Mouse (Mus musculus) thymus, adult 18-20 months (tissue): Measurements from ENCODE around the gene Prune1.

Experiments
- DNase-seq, 2 experiments: peaks; one replicate each; pipeline ENCODE4 v3.0.0; 2022; ENCODE audit warnings: mixed read lengths in 2 of 2

The Prune1 gene

DNA sequence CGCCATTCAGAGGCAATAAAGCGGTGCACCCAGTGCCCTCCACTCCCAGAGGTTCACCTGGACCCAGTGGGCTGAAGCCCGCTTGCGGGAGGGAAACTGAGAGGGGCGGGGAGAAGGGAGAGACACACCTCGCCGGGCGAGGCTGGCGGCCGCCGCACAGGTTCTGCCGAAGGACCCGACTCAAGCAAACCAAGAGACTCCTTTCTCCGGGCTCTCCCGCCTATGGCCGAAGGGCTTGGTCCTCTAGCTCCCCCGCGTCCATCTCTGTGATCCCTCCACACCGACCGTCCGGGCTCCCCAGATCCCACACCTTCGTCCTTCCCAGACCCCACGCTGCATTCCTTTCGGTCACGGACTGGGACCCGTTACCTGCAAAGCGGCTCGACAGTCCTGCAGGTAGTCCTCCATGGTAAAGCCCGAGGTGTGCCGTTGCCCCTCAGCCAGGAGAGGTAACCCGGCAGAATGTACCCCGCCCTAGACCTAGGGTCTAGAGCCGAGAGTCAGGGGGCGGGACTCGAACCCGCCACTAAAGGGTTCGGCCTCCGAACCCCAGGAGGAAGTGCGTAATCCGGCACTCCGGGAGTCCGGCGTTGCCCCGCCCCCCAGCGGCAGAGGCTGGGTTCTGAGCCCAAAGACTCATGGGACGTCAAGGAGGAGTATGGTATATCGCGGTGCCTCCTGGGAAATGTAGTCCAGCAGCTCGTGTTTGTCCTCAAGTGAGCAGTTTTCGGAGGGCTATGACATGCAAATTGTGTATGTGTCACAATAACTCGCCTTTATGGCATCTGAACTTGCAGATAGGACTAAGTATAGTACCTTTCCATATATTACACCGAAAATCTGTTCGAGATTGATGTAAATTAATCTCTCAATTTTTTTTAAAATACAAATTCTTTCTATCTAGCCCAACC is at the start of gene Prune1, which contains the start of gene Mindy1:
Prune1 (minus strand) TSS at position 861 of the 911 bp plus-strand sequence.
Mindy1 (plus strand) TSS at position 130 of the 911 bp plus-strand sequence.
- DNase-seq = peak; percentile 98

DNA sequence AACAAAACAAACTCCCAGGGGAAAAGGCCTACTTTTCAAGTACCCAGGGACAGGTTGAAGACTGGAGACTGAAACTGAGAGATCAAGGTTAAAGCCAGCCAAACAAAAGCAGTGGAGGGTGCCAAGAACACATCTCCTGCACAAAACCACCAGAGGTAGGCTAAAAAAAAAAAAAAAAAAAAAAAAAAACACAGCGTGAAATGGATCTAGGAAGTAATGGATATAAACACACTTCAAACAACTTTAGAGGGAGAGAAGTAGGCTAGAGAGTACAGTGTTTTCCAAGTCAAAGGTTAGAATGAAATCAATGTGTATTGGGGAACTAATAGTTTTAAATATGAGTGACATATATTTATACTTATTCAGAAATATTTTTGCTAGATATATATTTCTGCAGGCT is 49.7 kb upstream of the Prune1 start:
- DNase-seq = no peak

DNA sequence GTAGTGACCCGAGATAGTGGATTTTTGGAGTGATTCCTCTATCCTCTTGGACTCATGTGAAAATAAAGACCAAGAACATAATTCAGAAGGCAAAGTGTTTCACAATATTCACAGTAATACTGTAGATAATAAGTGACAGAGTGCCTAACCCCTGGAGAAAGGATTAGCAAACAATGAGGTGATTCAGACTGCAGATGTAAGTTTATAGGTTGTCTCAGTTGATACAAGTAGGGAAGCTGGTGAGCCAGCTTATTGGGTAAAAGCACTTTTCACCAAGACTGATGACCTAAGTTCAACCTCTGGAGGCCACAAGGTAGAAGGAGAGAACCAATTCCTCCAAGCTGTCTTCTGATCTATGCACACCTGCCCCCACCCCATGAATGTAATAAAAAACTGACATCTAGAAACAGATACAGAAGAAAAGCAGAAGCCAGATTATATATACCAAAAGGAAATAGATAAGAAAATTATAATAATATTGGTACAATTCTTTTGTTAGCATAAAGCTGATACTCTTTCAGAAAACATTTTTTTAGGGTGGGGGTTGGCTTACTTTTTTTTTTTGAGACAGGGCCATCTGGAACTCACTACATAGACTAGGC is 47.0 kb upstream of the Prune1 start:
- no peak for DNase-seq

DNA sequence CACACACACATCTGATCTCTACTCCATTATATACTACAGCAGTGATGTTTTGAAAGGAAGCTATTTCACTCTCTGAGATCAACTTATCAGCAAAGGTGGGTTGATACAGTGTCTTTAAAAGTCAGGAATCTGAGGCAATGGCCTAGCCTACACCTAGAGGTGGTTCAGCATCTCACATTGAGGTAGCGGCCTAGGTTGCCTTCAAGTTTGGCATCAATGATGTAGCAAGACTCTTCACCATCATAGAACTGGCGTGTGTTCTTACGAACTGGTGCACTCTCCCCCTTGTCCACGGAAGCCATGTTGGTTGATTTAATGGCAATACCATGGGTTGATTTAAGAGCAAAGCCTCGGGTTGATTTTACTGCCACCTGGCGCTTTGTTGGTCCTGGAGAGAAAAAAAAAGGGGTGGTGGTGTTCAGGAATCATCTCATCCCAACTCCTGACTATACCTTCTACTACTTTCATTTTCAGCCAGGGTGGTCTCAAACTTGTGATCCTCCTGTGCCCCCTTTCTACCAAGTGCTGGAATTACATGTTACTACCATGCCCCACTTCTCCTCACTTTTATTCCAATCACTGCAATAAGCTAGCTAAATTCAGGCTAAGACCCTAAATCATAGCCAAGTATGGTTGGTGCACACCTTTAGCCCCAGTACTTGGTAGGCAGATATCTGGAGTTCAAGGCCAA is 42.7 kb upstream of the Prune1 start:
- DNase-seq = no peak

DNA sequence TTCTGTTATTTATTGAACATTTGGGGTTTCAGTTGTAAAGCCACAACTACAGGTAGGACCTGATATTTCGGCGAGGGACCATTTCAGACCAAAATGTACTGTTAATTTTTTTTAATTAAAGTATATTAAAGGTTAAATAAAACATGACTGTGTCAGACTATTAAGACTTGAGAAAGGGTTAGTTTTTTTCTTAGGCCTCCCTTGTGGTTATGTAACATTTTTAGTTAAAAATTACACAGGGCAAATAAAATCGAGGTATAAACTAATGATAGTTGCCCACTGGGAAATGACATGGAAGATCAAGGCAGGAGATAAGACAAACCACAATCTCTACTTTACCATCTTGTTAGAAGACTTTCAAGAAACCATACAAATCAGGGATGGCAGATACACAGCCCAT is 41.6 kb upstream of the Prune1 start:
- no peak for DNase-seq

DNA sequence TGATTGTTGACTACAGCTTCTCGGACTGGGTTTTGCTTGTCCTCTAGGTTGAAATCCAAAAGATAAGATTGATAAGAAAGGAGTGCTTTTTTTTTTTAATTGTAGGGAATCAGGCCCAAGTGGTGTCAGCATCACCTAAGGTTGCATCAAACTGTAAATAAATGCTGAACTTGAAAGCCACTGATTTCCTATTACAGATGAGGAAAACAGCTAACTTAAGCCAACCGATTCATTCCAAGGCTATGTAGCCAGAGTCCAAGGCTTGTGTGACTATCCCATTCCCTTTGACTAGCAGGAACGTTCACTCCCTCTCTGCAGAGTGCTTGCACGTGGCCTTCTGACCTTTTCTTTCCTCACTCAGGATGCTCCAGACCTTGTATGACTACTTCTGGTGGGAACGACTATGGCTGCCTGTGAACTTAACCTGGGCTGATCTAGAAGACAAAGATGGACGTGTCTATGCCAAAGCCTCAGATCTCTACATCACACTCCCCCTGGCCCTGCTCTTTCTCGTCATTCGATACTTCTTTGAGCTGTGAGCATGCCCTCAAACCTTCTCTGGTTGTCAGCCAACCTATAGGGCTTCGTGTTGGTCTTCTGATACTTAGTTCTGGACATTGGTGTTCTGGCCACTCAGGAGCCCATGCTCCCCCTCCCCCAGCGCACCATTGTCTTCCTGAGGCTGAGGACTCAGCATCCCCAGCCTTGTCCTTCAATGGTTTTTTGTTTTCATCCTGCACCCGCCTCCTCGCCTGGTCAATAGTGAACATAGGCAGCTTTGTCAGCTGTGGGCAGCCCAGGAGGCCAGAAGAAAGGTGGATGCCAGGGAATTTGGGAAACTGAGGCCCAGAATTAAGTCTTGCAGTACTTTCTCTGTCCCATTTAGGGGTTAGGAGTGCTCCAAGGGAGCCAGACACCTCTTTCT is 38.1 kb upstream of the Prune1 start:
- DNase-seq = no peak

DNA sequence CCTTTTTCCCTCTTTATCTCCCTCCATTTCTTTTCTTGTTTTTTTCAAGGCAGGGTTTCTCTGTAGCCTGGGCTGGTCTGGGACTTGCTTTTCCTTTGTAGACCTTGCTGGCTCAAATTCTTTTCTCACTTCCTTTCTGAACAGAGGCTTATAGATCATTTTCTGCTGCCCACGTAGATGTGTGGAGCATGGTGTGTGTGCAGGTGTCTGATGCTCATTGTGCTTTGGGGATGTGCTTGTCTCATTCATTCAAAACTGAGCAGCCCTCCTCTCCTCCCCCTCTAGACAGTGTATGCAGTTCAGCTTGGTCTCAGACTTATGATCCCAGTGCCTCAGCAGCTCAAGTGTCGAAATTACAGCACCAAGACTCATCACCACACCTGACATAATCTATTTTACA is 37.2 kb upstream of the Prune1 start:
- no peak for DNase-seq

DNA sequence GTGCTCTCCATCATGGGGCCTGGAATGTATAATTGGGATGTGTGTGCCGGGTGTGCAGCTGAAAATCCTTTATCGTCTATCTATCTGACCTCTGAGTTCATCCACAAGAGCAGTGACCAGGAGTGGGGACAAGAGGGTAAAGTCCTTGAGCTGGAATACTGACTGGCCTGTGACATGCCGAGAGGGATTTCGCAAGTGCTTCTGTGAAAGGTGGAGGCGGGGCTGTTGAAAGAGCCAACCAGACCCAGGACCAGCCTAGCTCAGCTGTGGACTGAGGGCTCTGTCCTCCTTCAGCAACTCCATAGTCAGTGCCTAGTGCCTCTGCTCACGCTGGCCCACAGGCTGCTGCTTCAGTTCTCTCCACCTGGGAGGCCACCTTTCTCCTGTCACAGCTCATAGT is 36.7 kb upstream of the Prune1 start:
- DNase-seq = no peak

DNA sequence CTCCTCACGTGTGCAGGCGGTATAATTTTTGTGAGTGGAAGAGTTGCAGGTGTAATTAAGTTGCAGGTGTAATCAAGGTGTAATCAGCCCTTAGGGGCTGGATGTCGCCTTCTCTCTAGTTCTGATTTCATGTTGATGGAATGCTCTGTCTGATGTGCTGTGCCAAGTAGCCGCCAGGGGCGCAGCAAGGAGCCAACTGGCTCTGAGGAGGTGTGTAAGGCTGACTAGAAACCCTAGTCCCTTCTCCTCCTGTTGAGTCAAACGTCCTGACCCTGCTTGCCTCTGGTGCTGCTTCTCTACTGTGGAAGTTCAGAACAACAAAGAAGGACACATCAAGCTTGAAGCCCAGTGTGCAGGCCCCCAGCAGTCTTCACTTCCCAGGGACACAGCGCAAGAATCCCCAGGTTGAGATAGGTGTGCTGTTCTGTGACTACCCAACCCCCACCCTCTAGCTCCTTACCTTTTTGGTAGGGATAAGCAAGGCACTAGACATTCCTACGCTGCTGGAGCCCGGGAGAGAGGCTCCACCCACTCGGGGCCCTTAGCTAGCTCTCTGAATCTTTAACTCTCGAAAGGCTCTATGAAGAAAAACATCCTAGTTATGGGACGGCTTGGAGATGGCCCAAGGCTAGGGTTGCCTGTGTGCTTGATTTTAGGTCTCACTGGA is 35.7 kb upstream of the Prune1 start:
- DNase-seq = peak; percentile 33 to 42

DNA sequence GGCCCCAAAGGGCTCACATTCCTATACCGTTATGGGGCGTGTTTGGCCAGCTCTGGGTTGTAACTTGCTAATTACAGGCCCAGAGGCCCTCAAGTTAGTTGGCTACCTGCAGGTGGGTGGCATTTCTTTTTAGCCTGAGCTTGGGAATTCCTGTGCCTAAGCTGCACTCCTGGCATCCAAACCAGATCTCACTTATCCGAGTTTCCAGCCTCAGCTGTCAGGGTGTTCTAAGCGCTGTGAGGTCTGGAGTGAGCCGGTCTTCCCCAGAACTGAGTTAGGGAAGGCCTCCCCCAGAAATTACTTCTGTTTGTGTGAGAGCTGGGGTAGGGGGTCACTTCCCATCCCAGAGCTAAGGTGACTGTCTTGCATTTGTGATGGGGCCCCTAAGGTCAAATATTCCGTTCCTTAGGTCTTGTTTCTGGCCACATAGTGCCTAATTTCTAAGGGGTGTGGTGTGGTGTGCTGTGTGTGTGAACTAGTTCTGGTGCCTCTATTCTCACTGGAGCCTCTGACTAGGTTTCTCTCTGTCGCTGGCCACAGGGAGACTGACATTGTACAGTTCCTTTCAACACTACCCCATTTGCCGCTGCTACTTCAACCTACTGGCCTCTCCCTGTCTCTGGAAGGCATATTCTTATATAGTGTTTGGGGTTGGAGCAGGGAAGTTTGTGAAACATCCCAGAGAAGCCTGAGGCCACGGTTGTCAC is 34.1 kb upstream of the Prune1 start:
- no peak for DNase-seq

DNA sequence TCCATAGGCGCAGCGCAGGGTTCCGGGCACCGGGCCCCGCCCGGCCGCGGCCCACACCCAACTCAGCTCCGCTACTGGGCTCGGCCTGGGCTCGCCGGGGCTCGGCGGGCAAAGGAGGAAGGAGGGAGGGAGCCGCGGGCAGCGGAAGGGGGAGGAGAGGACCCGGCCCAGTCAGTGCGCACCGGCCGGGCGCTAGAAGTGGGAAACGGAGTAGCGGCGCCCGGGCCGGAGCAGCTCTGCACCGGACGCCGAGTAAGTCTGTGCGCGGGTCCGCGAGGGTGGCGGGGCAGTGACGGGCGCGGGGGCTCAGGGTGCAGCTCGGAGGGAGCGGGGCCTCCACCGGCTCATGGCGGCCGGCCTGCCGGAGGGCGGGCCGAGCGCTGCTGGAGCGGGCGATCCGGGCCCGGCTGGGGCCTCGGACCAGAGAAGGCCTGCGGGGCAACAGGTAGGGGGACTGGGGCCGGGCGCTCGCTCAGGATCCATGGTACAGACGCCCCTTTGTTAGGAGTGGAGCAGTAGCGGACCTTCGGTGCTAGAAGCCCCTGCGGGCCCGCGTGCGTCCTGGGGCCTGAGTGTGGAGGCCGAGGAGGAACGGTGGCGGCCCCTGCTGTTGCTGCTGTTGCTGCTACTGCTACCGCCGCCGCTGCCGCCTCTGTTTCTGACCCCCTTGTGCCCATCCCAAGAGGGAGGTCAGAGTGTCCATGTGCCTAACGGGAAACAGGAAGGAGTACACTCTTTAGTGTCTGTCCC is 33.4 kb upstream of the Prune1 start:
- DNase-seq = peak; percentile 87

DNA sequence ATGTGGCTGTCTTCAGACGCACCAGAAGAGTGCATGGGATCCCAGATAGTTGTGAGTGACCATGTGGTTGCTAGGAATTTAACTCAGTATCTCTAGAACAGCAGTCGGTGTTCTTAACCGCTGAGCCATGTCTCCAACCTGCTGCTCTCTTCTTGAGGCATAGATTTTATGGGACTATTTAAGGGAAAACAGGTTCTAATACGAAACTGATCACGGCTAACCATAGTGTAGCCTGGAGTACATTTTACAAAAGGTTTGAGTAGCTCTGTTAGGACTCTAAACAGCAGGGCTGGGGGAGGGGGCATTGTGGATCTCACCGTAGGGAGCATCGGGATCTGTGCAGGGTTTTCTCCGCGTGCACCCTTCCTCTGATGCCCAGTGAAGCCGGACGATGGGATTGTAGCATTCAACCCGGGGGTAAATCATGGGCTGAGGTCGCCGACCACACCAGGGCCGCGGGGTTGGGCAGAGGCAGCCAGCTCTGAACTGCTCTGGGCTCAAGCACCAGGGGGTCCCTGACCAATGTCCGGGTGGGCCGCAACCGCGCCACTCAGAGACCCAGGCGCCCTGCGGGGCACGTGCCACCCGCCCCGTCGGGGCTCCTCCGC is 32.7 kb upstream of the Prune1 start, which contains the start of gene Cers2:
Cers2 (plus strand) TSS at position 306 of the 608 bp plus-strand sequence.
- no peak for DNase-seq

DNA sequence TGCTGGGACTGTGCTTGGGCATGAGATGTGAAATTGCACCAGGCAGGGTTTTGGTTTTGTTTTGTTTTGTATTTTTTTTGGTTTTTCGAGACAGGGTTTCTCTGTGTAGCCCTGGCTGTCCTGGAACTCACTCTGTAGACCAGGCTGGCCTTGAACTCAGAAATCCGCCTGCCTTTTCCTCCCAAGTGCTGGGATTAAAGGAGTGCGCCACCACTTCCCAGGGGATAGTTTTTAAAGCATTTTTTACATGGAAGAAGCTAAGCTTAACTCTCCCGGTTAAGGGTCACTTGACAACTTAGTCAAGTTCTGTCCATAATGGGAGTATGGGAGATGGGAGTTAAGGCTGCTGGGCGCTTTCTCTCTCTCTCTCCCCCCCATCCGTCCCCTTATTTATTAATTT is 32.2 kb upstream of the Prune1 start:
- DNase-seq = no peak

DNA sequence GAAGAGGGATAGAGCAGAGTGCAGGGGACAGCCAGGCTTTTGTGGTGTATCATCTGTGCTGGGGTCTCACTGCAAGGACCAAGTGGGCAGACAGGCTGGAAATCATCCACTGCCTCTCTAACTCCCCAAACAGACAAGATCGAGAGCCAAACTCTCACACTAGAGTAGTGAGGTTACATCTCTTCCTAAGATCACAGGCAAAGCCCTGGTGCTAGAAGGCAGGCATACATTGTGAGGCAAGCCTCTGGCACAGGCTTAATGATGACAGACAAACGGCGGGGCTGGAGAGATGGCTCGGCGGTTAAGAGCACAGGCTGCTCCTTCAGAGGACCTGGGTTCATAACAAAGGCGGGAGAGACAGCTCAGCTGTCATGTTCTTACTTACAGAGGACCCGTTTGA is 31.6 kb upstream of the Prune1 start:
- no peak for DNase-seq

DNA sequence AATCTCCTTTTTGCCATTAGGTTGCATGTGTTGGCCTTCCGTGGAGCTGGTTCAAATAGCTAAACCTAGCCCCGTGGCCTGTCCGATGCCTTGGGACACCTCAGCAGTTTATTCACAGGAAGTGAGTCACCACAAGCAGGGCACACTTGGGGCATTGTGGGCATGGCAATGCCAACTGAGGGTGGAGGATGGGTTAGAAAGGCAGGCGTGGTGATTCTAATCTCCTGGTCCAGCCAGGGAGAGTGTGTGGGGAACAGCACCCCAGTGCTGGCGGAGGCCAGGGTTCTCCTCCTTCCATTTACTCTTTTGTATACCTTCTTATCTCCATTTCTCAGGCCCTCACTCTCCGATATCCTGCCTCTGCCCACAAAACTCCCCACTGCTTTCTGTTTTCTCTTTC is 30.7 kb upstream of the Prune1 start:
- no peak for DNase-seq

DNA sequence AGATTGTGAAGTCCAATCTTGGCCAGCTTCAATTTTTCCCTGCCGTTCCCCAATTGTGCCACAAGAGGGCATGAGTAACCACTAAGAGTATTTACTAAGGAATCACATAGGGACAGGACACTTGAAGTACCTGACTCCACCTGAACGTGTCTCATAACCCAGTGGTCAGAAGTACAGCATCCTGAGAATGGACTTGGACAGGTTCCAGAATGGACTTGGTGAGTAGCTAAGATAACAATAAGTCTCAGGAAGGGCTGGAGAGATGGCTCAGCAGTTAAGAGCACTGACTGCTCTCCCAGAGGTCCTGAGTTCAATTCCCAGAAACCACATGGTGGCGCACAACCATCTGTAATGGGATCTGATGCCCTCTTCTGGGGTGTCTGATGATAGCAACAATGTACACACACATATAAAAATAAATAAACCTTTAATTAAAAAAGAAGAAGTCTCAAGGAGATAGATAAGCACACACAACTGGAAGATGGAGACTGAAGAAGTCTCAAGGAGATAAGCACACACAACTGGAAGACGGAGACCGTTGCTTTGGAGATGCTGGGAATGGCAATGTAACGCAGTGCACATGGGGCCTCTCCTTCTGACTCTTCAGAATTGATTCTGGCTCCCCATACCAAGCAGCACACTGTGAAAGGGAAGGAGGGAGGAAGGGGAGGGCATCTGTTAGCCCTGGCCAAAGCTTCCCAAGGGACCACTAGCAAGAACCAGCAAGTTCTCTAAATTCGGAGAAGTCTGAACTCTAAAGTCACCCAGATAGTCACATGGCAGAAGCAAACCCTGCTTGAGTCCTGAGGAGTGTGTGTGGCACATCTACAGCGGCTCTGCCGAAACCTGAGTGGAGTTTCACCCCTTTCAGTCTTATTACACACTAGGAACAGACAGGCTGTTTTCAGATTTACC is 29.3 kb upstream of the Prune1 start:
- DNase-seq = peak in 1 of 2 experiments; percentile 47

DNA sequence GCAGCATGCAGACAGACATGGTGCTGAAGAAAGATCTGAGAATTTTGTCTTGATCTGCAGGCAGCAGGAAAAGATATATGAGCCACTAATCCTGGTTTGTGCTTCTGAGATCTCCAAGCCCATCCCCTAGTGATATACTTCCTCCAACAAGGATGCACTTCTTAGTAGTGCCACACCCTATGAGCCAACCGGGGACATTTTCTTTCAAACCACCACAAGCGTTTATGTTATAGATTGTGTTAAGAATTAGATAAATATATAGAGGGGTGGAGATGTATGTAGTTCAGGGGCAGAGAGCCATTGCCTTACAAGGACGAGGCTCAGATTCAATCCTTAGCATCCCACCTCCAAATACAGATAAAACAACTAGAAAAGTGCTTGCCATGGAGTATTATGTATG is 28.6 kb upstream of the Prune1 start:
- DNase-seq = no peak

DNA sequence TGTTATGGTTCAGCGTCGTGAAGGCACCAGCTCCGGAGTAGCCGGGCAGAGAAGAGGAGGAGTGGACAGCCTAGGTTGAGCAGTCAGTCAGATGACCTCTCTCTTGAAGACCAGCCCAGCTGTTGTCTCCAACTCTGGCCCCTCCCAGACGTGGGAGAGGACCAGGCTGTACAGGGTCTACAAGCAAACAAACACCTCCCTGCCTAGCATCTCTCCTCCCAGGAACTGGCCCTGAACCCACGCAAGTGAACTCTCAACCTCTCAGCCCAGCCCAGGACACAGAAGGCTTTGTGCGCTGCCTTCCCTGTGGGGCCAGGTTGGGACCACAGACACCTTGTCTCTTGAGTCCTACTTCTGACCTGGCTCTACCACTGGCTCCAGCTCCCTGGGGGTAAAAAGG is 25.2 kb upstream of the Prune1 start, which contains the start of gene Anxa9:
Anxa9 (minus strand) TSS at position 77 of the 400 bp plus-strand sequence.
- DNase-seq = no peak

DNA sequence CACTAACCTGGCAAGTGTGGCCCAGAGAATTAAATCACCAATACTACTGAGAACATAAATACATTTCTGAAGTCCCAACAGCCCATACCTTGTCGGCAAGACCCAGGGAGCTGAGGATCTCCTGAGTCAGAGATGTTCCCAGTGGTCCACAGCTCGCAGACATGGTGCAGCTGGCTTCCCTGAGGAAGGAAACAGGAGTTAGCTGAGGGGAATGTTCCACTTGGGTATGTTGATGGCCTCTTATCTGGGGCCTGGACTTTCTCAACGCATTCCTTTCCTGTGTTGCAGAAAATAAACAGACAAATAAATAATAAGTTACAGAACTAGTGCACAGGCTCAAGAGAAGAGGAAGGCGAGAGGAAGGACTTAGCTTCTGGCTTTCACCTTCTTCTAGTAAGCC is 24.4 kb upstream of the Prune1 start:
- DNase-seq = no peak
